Mouse (Mus musculus) hindbrain, embryonic 12.5 days (tissue): ENCODE measurements around the gene Tlnrd1. TPM values are rescaled to one million over a fixed set of nuclear protein-coding genes. Genes with fewer than 3 reads are reported as not detected.
"Not testable (repeated sequence)": the region's sequence is repeated elsewhere in the genome, so short reads cannot be mapped to it uniquely, and the experiment has no call there.

Experiments used
- ATAC-seq: fragments of 200-750 bp; cut with Nextera tagmentation; 2 replicates; pipeline ENCODE4 v1.8.0; 2017; ENCODE audit warnings: moderate TSS enrichment; ENCODE audit not compliant: low FRiP score
- H3K27ac ChIP-seq: fragments of 300-500 bp; sonication (generic); 2 replicates; pipeline ENCODE4 v1.5.1; 2016; ENCODE audit warnings: mild to moderate bottlenecking
- H3K27me3 ChIP-seq: fragments of 300-500 bp; sonication (generic); 2 replicates; pipeline ENCODE4 v1.6.1; 2016; ENCODE audit warnings: mild to moderate bottlenecking
- H3K36me3 ChIP-seq: fragments of 300-500 bp; sonication (generic); 2 replicates; pipeline ENCODE4 v1.6.1; 2016; ENCODE audit warnings: mild to moderate bottlenecking
- H3K4me1 ChIP-seq: fragments of 300-500 bp; sonication (generic); 2 replicates; pipeline ENCODE4 v1.6.1; 2016
- H3K4me2 ChIP-seq: fragments of 300-500 bp; sonication (generic); replicated peaks from 2 replicates; pipeline ENCODE4 v1.6.1; 2016; ENCODE audit warnings: mild to moderate bottlenecking
- H3K4me3 ChIP-seq: fragments of 300-500 bp; sonication (generic); 2 replicates; pipeline ENCODE4 v1.5.1; 2016; ENCODE audit warnings: mild to moderate bottlenecking
- H3K9ac ChIP-seq: fragments of 300-500 bp; sonication (generic); 2 replicates; pipeline ENCODE4 v1.6.1; 2016; ENCODE audit warnings: mild to moderate bottlenecking, moderate library complexity
- H3K9me3 ChIP-seq: fragments of 300-500 bp; sonication (generic); replicated peaks from 2 replicates; pipeline ENCODE4 v1.6.1; 2016; ENCODE audit warnings: mild to moderate bottlenecking
- WGBS: fragments of 180-500 bp; shearing (Covaris S2); methylation state at CpG from one replicate; pipeline ENCODE4 v1.1.7; 2016; 5-methylcytosine and 5-hydroxymethylcytosine counted together
- polyA plus RNA-seq: library from polyadenylated mRNA; unstranded; fragments of >200 nt; fragmentation: Nextera tagmentation; extraction: Ambion mirVana; gene quantifications from 2 replicates; pipeline ENCODE4 v1.2.1, GENCODE M21; 2016

Gene Tlnrd1
- polyA plus RNA-seq, 1 experiment from 2014 or later = 19.0 TPM

- no peak for ATAC-seq
- H3K27me3 ChIP-seq = no peaks in the 10 kb centered on the region
- peaks cover 18% of the 10 kb centered on the region for H3K4me1 ChIP-seq
- 95% methylated on average over 5 of the region's 5 CpGs for WGBS
- no peak overlapping the region for H3K4me3 ChIP-seq
- no peak overlapping the region for H3K27ac ChIP-seq
- H3K9me3 ChIP-seq = no peaks in the 10 kb centered on the region
- no peak overlapping the region for H3K4me2 ChIP-seq
- peaks cover 48% of the 10 kb centered on the region for H3K36me3 ChIP-seq
- no peak overlapping the region for H3K9ac ChIP-seq
These were observed 12.1 kb upstream of the Tlnrd1 start for GRCm38 (mm10) chr7:83896077-83896740.

GRCm38 (mm10) chr7:83894348-83894747, 10.2 kb upstream of the Tlnrd1 start:
- H3K4me1 ChIP-seq = peaks cover 18% of the 10 kb centered on the region
- WGBS = 97% methylated on average over 1 of the region's 1 CpGs
- H3K9me3 ChIP-seq = no peaks in the 10 kb centered on the region
- no peak overlapping the region for H3K4me2 ChIP-seq
- ATAC-seq = no peak
- peaks cover 33% of the 10 kb centered on the region for H3K36me3 ChIP-seq
- no peak overlapping the region for H3K27ac ChIP-seq
- no peak overlapping the region for H3K9ac ChIP-seq
- no peaks in the 10 kb centered on the region for H3K27me3 ChIP-seq
- no peak overlapping the region for H3K4me3 ChIP-seq

GRCm38 (mm10) chr7:83892333-83892669, 8.2 kb upstream of the Tlnrd1 start:
- H3K9ac ChIP-seq = peak overlapping the region; percentile 87
- H3K27ac ChIP-seq = peak overlapping the region; percentile 86
- peak overlapping the region; percentile 86 for H3K4me2 ChIP-seq
- H3K4me1 ChIP-seq = peaks cover 18% of the 10 kb centered on the region
- peak; percentile 19 for ATAC-seq
- peaks cover 12% of the 10 kb centered on the region for H3K36me3 ChIP-seq
- 0% methylated on average over 20 of the region's 21 CpGs for WGBS
- no peaks in the 10 kb centered on the region; the same call in 1 of the 2 replicates for H3K27me3 ChIP-seq
- H3K9me3 ChIP-seq = no peaks in the 10 kb centered on the region
- H3K4me3 ChIP-seq = peak overlapping the region; percentile 77

GRCm38 (mm10) chr7:83891433-83892332, 7.6 kb upstream of the Tlnrd1 start:
- Histone ChIP-seq H3K9ac (peak overlapping the region; percentile 87), H3K4me2 (peak overlapping the region; percentile 86), H3K27me3 (no peaks in the 10 kb centered on the region; the same call in 1 of the 2 replicates), H3K27ac (peak overlapping the region; percentile 86), H3K9me3 (no peaks in the 10 kb centered on the region), H3K36me3 (peaks cover 10% of the 10 kb centered on the region; the same call in 1 of the 2 replicates), H3K4me3 (peak overlapping the region; percentile 77), H3K4me1 (peaks cover 18% of the 10 kb centered on the region)
- WGBS = 2% methylated on average over 43 of the region's 44 CpGs
- ATAC-seq = peak; percentile 97

GRCm38 (mm10) chr7:83889946-83890345, 5.8 kb upstream of the Tlnrd1 start:
- H3K9me3 ChIP-seq, ATAC-seq, H3K27me3 ChIP-seq, H3K36me3 ChIP-seq, H3K9ac ChIP-seq, H3K27ac ChIP-seq, H3K4me2 ChIP-seq, H3K4me3 ChIP-seq: not testable (repeated sequence)
- peaks cover 22% of the 10 kb centered on the region for H3K4me1 ChIP-seq
- 88% methylated on average over 5 of the region's 5 CpGs for WGBS

GRCm38 (mm10) chr7:83889383-83889782, 5.3 kb upstream of the Tlnrd1 start:
- H3K4me3 ChIP-seq = no peak overlapping the region

GRCm38 (mm10) chr7:83886366-83887129, 2.4 kb upstream of the Tlnrd1 start:
- Histone ChIP-seq H3K9ac (no peak overlapping the region), H3K4me3 (no peak overlapping the region), H3K27me3 (no peaks in the 10 kb centered on the region; the same call in 1 of the 2 replicates), H3K9me3 (no peaks in the 10 kb centered on the region), H3K36me3 (no peaks in the 10 kb centered on the region), H3K27ac (no peak overlapping the region), H3K4me1 (peaks cover 24% of the 10 kb centered on the region), H3K4me2 (no peak overlapping the region)
- WGBS = 92% methylated on average over 6 of the region's 6 CpGs
- no peak for ATAC-seq

More at GRCm38 (mm10) chr7:83889383-83889782, 5.3 kb upstream of the Tlnrd1 start:
- H3K36me3 ChIP-seq = no peaks in the 10 kb centered on the region
- ATAC-seq = no peak
- peaks cover 24% of the 10 kb centered on the region for H3K4me1 ChIP-seq
- 66% methylated on average over 3 of the region's 3 CpGs for WGBS
- no peaks in the 10 kb centered on the region; the same call in 1 of the 2 replicates for H3K27me3 ChIP-seq
- H3K9ac ChIP-seq = no peak overlapping the region
- H3K4me2 ChIP-seq = no peak overlapping the region
- H3K27ac ChIP-seq = no peak overlapping the region
- H3K9me3 ChIP-seq = no peaks in the 10 kb centered on the region

- WGBS = 91% methylated on average over 4 of the region's 4 CpGs
- no peaks in the 10 kb centered on the region for H3K36me3 ChIP-seq
- H3K4me1 ChIP-seq = peaks cover 27% of the 10 kb centered on the region
- ATAC-seq = no peak
- no peak overlapping the region for H3K4me3 ChIP-seq
- H3K27ac ChIP-seq = no peak overlapping the region
- H3K4me2 ChIP-seq = no peak overlapping the region
- no peaks in the 10 kb centered on the region; the same call in 1 of the 2 replicates for H3K27me3 ChIP-seq
- H3K9ac ChIP-seq = no peak overlapping the region
- no peaks in the 10 kb centered on the region for H3K9me3 ChIP-seq
These were observed 1.7 kb upstream of the Tlnrd1 start for GRCm38 (mm10) chr7:83885835-83886234.

GRCm38 (mm10) chr7:83884921-83885532, 922 bp upstream of the Tlnrd1 start:
- Histone ChIP-seq H3K27me3 (no peaks in the 10 kb centered on the region; the same call in 1 of the 2 replicates), H3K4me1 (peaks cover 32% of the 10 kb centered on the region), H3K9ac (peak overlapping the region; percentile 89), H3K4me3 (peak overlapping the region; percentile 82), H3K27ac (peak overlapping the region; percentile 95), H3K4me2 (peak overlapping the region; percentile 95), H3K36me3 (no peaks in the 10 kb centered on the region), H3K9me3 (no peaks in the 10 kb centered on the region)
- WGBS = 44% methylated on average over 6 of the region's 6 CpGs
- no peak for ATAC-seq

- ATAC-seq = peak; percentile 75
- Histone ChIP-seq H3K27me3 (no peaks in the 10 kb centered on the region; the same call in 1 of the 2 replicates), H3K9me3 (no peaks in the 10 kb centered on the region), H3K27ac (peak overlapping the region; percentile 95), H3K9ac (peak overlapping the region; percentile 89), H3K4me2 (peak overlapping the region; percentile 95), H3K36me3 (no peaks in the 10 kb centered on the region), H3K4me3 (peak overlapping the region; percentile 82), H3K4me1 (peaks cover 46% of the 10 kb centered on the region)
- under 1% methylated on average over 70 of the region's 91 CpGs for WGBS
These were observed 657 bp downstream of the Tlnrd1 start for GRCm38 (mm10) chr7:83883276-83884020.

GRCm38 (mm10) chr7:83882633-83883275, 1.4 kb downstream of the Tlnrd1 start:
- Histone ChIP-seq H3K4me2 (peak overlapping the region; percentile 95), H3K4me3 (peak overlapping the region; percentile 82), H3K27ac (peak overlapping the region; percentile 95), H3K27me3 (no peaks in the 10 kb centered on the region), H3K36me3 (no peaks in the 10 kb centered on the region), H3K9ac (peak overlapping the region; percentile 89), H3K9me3 (no peaks in the 10 kb centered on the region), H3K4me1 (peaks cover 52% of the 10 kb centered on the region)
- WGBS = 20% methylated on average over 55 of the region's 56 CpGs
- peak; percentile 26 for ATAC-seq
